Mouse (Mus musculus) neural tube, embryonic 14.5 days (tissue): ENCODE results near the gene H2-Ob. TPM values are rescaled to one million over a fixed set of nuclear protein-coding genes. Genes with fewer than 3 reads are reported as not detected.
A peak's percentile ranks its signal among the peaks of the same experiment; 100 is the strongest.
"Not testable (repeated sequence)": the region's sequence is repeated elsewhere in the genome, so short reads cannot be mapped to it uniquely, and the experiment has no call there.

Source experiments
- ATAC-seq: fragments of 200-750 bp; cut with Nextera tagmentation; 2 replicates; pipeline ENCODE4 v1.8.0; 2017; ENCODE audit warnings: low read depth, mild to moderate bottlenecking, moderate TSS enrichment, moderate library complexity
- H3K27ac ChIP-seq: fragments of 300-500 bp; sonication (generic); 2 replicates; pipeline ENCODE4 v1.5.1; 2014; ENCODE audit warnings: low read depth, mild to moderate bottlenecking, control low read depth, low read length, moderate library complexity, mixed read lengths
- H3K27me3 ChIP-seq: fragments of 300-500 bp; sonication (generic); 2 replicates; pipeline ENCODE4 v1.6.1; 2014; ENCODE audit warnings: low read length; ENCODE audit not compliant: control insufficient read depth, insufficient read depth
- H3K36me3 ChIP-seq: fragments of 300-500 bp; sonication (generic); 2 replicates; pipeline ENCODE4 v1.6.1; 2014; ENCODE audit warnings: low read length, mixed read lengths; ENCODE audit not compliant: control insufficient read depth, insufficient read depth
- H3K4me1 ChIP-seq: fragments of 300-500 bp; sonication (generic); 2 replicates; pipeline ENCODE4 v1.6.1; 2014; ENCODE audit warnings: low read length; ENCODE audit not compliant: control insufficient read depth, insufficient read depth
- H3K4me2 ChIP-seq: fragments of 300-500 bp; sonication (generic); 2 replicates; pipeline ENCODE4 v1.6.1; 2014; ENCODE audit warnings: mild to moderate bottlenecking, low read depth, low read length, control low read depth
- H3K4me3 ChIP-seq: fragments of 300-500 bp; sonication (generic); 2 replicates; pipeline ENCODE4 v1.5.1; 2014; ENCODE audit warnings: low read depth, low read length, control low read depth, mixed read lengths
- H3K9ac ChIP-seq: fragments of 300-500 bp; sonication (generic); replicated peaks from 2 replicates; pipeline ENCODE4 v1.6.1; 2014; ENCODE audit warnings: low read depth, mild to moderate bottlenecking, control low read depth, low read length, mixed read lengths
- H3K9me3 ChIP-seq: fragments of 300-500 bp; sonication (generic); 2 replicates; pipeline ENCODE4 v1.6.1; 2016; ENCODE audit warnings: low read length; ENCODE audit not compliant: control insufficient read depth
- WGBS: fragments of 180-500 bp; shearing (Covaris S2); extraction: QIAGEN DNeasy Blood & Tissue Kit; methylation state at CpG from one replicate; pipeline ENCODE4 v1.1.7; 2014; 5-methylcytosine and 5-hydroxymethylcytosine counted together
- polyA plus RNA-seq: library from polyadenylated mRNA; unstranded; fragments of >200 nt; fragmentation: Nextera tagmentation; extraction: Ambion mirVana; gene quantifications from 2 replicates; pipeline ENCODE4 v1.2.1, GENCODE M21; 2014

Gene H2-Ob
- polyA plus RNA-seq, 1 experiment from 2014 or later, result not detected

DNA sequence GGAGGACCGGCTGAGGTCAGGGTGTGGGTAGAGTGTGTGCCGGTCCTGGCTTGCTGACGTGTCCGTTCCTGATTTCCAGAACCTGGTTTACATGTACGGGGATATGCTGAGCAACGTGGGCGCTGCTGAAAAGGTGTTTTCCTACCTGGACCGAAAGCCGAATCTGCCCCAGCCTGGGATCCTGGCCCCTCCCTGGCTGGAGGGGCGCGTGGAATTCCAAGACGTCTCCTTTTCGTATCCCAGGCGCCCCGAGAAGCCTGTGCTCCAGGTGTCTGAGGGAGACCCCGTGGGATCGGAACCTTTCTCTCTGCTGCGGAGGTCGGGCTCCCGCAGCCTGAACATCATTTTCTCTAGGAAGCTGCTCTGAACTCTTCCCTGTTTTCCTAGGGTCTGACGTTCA is 24.8 kb upstream of the H2-Ob start:
- ATAC-seq, result no peak
- H3K9ac ChIP-seq, result 0 out of 2 replicates have a peak overlapping the region, but pooled peaks have one; percentile 2
- WGBS, result 42% methylated on average over 21 of the region's 21 CpGs
- H3K4me3 ChIP-seq, result no peak overlapping the region
- H3K27ac ChIP-seq, result no peak overlapping the region
- H3K36me3 ChIP-seq, result no peaks in the 10 kb centered on the region
- 0 out of 2 replicates have a peak, but pooled peaks cover 4% of the 10 kb centered on the region for H3K27me3 ChIP-seq
- no peaks in the 10 kb centered on the region for H3K4me1 ChIP-seq
- H3K9me3 ChIP-seq, result no peaks in the 10 kb centered on the region
- no peak overlapping the region for H3K4me2 ChIP-seq

DNA sequence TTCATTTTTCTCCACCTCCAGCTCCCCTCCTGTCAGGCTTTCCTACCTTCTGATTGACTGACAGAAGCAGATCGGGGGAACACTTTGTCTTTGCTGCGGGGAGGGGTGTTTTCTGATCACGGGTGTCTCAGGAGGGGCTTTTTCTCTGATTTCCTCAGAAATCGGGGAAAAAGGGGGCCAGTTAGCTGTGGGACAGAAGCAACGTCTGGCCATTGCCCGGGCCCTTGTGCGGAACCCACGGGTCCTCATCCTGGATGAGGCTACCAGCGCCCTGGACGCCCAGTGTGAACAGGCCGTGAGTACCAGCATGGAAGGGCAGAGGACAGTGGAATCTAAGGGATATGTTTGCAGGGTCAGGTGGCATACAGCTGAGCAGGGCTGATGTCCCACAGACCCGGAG is 23.5 kb upstream of the H2-Ob start:
- ATAC-seq, result no peak
- Histone ChIP-seq H3K27ac (no peak overlapping the region), H3K9me3 (no peaks in the 10 kb centered on the region), H3K27me3 (0 out of 2 replicates have a peak, but pooled peaks cover 4% of the 10 kb centered on the region), H3K4me2 (no peak overlapping the region), H3K9ac (no peak overlapping the region), H3K4me1 (no peaks in the 10 kb centered on the region), H3K4me3 (no peak overlapping the region), H3K36me3 (no peaks in the 10 kb centered on the region)
- WGBS, result 90% methylated on average over 12 of the region's 12 CpGs

DNA sequence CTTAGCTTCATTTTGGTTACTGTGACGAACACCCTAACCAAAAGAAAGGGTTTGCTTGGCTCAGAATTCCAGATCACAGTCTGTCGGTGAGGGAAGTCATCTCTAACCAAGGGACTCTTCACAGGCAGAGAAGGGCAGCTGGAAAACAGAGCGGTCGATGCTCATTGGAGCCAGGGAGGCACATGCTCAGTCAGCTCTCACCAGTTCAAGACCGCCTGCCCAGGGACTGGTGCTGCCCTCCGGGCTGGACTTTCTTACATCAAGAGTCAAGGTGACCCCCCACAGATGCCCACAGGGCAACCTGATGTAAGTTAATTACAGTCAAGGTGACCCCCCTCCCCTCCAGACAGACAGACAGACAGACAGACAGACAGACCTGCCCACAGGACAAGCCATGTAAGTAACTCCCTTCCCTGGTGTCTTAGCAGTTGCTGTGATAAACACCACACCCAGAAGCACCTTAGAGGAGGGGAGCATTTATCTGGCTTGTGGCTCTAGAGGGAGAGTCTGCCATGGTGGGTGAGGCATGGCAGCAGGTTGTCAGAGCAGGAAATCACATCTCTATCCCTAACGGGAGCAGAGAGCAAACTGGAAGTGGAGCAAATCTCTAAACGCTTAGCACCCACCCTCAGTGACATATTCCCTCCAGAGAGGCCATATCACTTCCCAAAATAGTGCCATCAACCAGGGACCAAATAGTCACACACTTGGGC is 21.3 kb upstream of the H2-Ob start:
- 92% methylated on average over 8 of the region's 8 CpGs for WGBS
- no peak overlapping the region for H3K27ac ChIP-seq
- H3K4me2 ChIP-seq, result no peak overlapping the region
- no peaks in the 10 kb centered on the region for H3K9me3 ChIP-seq
- no peak for ATAC-seq
- H3K4me3 ChIP-seq, result no peak overlapping the region
- H3K27me3 ChIP-seq, result 0 out of 2 replicates have a peak, but pooled peaks cover 4% of the 10 kb centered on the region
- H3K9ac ChIP-seq, result no peak overlapping the region
- H3K4me1 ChIP-seq, result no peaks in the 10 kb centered on the region
- H3K36me3 ChIP-seq, result no peaks in the 10 kb centered on the region

DNA sequence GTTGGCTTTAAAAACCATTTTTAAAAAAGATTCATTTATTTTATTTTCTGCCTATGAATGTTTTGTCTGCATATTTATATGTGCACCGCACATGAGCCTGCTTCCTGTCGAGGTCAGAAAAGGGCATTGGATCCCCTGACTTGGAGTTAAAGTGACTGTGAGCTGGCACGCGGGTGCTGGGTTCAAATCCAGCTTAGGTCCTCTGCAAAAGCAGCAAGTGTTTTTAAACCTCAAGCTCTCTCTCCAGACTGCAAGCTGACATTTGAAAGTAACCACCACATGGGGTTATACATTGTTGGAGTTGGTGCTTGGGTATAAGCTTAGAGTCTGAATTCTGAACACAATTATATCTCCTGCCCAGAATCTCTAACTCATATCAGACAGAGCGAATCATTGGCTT is 20.7 kb upstream of the H2-Ob start:
- WGBS, result 90% methylated on average over 5 of the region's 5 CpGs
- no peaks in the 10 kb centered on the region for H3K9me3 ChIP-seq
- ATAC-seq, result no peak
- no peaks in the 10 kb centered on the region for H3K4me1 ChIP-seq
- H3K4me2 ChIP-seq, result no peak overlapping the region
- no peak overlapping the region for H3K27ac ChIP-seq
- H3K9ac ChIP-seq, result no peak overlapping the region
- H3K4me3 ChIP-seq, result no peak overlapping the region
- no peaks in the 10 kb centered on the region for H3K36me3 ChIP-seq
- H3K27me3 ChIP-seq, result 0 out of 2 replicates have a peak, but pooled peaks cover 4% of the 10 kb centered on the region

DNA sequence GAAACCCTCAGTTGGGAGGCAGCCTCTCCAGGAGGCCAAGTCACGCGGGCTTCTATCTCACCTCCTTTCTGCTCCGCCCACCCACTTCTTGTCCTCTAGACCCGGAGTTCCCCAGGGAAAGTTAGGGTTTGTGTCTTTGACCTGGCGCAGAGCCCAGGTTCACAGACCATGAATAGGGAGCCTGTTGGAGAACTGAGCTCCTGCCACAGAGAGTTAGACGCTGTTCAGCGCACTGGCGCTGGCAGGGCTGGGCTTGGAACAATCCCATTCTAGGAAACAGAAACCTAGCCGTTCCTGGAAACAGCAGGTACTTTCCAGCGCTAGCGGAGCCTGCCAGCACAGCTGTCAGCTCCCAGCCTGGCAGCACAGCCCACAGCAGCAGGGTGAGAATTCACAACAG is 20.0 kb upstream of the H2-Ob start:
- no peak overlapping the region for H3K4me2 ChIP-seq
- no peak for ATAC-seq
- H3K27me3 ChIP-seq, result 0 out of 2 replicates have a peak, but pooled peaks cover 4% of the 10 kb centered on the region
- no peak overlapping the region for H3K4me3 ChIP-seq
- no peaks in the 10 kb centered on the region for H3K36me3 ChIP-seq
- H3K9me3 ChIP-seq, result no peaks in the 10 kb centered on the region
- H3K4me1 ChIP-seq, result no peaks in the 10 kb centered on the region
- no peak overlapping the region for H3K9ac ChIP-seq
- WGBS, result 78% methylated on average over 11 of the region's 11 CpGs
- H3K27ac ChIP-seq, result no peak overlapping the region

DNA sequence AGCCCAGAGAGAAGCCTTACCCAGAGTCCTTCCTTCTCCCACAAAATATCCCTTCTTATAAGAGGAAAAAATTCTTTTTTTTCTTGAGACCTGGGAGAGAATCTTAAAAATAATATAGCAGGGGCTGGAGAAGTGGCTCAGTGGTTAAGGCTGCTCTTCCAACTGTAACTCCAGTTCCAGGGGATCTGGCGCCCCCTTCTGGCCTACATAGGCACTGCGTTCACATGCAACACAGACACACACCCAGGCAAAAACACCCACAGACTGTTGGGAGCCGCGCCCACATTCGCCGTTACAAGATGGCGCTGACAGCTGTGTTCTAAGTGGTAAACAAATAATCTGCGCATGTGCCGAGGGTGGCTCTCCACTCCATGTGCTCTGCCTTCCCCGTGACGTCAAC is 19.6 kb upstream of the H2-Ob start:
- 87% methylated on average over 8 of the region's 11 CpGs for WGBS
- H3K9me3 ChIP-seq, H3K4me3 ChIP-seq, H3K36me3 ChIP-seq, H3K4me1 ChIP-seq, H3K27ac ChIP-seq, H3K9ac ChIP-seq, ATAC-seq, H3K27me3 ChIP-seq, H3K4me2 ChIP-seq: not testable (repeated sequence)

DNA sequence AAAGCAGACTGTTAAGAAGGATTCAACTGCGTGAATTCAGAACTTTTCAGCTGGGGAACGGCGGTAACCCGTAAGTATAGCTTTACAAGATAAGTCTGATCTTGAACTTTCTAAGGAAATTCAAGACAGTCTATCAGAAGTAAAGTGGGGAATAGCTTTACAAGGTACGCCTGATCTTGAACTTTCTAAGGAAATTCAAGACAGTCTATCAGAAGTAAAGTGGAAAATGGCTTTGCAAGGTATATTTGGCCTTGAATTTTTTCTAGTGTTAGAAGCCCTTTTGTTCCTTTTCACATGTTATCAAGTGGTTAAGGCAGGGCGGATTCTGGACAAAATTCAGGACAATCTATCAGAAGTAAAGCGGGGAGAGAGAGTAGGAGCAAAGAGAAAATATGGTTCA is 18.9 kb upstream of the H2-Ob start:
- H3K4me2 ChIP-seq, H3K9ac ChIP-seq, H3K4me1 ChIP-seq, H3K4me3 ChIP-seq, H3K36me3 ChIP-seq, H3K27me3 ChIP-seq, H3K27ac ChIP-seq, H3K9me3 ChIP-seq, ATAC-seq: not testable (repeated sequence)
- WGBS, result 100% methylated on average over 3 of the region's 7 CpGs

DNA sequence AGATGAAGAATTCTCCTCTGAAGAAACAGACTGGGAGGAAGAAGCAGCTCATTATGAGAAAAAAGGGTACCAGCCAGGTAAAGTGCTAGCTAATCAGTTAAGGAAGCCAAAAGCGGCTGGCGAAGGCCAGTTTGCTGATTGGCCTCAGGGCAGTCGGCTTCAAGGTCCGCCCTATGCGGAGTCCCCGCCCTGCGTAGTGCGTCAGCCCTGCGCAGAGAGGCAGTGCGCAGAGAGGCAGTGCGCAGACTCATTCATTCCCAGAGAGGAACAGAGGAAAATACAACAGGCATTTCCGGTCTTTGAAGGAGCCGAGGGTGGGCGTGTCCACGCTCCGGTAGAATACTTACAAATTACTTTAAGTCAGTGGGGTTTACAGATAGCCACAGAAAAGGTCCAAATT is 18.3 kb upstream of the H2-Ob start:
- not testable (repeated sequence) for H3K27me3 ChIP-seq, H3K9ac ChIP-seq, H3K27ac ChIP-seq, H3K36me3 ChIP-seq, H3K4me2 ChIP-seq, H3K9me3 ChIP-seq, ATAC-seq, H3K4me3 ChIP-seq, H3K4me1 ChIP-seq
- WGBS, result 100% methylated on average over 1 of the region's 16 CpGs

DNA sequence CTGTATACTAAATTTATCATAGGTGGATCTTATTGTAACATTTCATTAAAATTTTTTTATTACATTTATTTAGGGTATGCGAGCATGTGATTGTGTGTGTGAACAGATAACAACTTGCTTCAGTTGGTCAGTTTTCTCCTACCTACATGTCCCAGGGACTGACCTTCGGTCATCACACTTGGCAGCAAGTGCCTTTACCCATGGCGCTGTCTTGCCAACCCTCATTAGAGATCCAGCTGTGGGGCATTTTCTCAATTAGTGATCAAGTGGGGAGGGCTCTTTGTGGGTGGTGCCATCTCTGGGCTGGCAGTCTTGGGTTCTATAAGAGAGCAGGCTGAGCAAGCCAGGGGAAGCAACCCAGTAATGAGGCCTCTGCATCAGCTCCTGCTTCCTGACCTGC is 13.9 kb upstream of the H2-Ob start:
- no peaks in the 10 kb centered on the region for H3K27me3 ChIP-seq
- no peak overlapping the region for H3K4me2 ChIP-seq
- no peaks in the 10 kb centered on the region for H3K9me3 ChIP-seq
- H3K4me1 ChIP-seq, result no peaks in the 10 kb centered on the region
- H3K9ac ChIP-seq, result no peak overlapping the region
- no peak for ATAC-seq
- WGBS, result over 99% methylated on average over 3 of the region's 3 CpGs
- no peak overlapping the region for H3K4me3 ChIP-seq
- no peak overlapping the region for H3K27ac ChIP-seq
- no peaks in the 10 kb centered on the region for H3K36me3 ChIP-seq
